9 mouse cellular contexts compared by ENCODE assay signal in the genomic region with DNA sequence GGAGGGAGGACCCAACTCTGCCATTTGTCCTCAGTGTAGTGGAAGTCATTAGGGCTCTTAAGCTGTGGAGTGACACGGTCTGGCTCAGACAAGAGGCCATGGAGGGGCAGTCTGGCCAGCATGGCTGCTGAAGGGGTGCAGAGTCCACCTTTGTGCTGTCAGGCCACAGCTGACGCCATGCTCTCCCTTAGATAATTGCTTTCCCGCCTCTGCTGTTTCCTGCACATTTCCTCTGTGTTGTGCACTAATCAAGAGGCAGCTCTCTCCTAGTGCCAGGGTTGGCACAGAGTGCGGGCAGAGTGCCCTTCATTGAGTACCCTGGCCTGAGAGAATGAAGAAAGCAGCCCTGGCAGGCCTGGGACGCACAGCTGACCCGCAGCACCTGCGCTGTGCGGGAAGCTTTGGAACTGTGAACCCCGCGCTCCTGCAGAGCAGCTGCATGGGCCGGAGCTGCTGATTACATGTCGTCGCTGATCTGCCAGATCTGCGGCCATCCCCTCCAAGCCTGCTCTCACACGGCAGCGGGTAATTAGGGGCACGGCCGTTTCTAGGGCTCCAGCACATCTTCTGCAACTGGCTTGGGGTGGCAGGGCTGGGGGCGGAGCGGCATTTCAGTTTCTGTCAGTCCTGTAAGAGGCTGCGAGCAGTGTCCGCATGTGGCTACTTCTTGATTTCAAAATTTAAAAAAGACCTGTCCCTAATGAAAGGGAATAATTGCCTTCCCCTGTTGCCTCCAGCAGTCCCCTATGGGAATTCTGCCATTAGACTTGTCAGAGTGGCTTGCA. TPM values are rescaled to one million over a fixed set of nuclear protein-coding genes. Genes with fewer than 3 reads are reported as not detected.
DNase-seq lines count a peak whose midpoint lies in the region; ATAC-seq lines count a peak whose summit lies in the region.
"Had no signal": no experiment of that assay in that cellular context is flagged by ENCODE, and none has a peak within 500 bp of the region (broad histone marks: within the 10 kb centered on the region; RNA-seq: fewer than 3 reads in every experiment).

No protein-coding gene starts in this region.

- H3K27ac ChIP-seq in hindbrain, embryonic 16.5 days (ENCODE audit: low read depth, low read length) = peak overlapping the region; percentile 79
- peak overlapping the region; percentile 89 for H3K27ac ChIP-seq in midbrain, embryonic 14.5 days (replicated peaks; ENCODE audit: low read depth, low read length)
- H3K27ac ChIP-seq: macrophage had no signal

- no peaks in the 10 kb centered on the region for H3K36me3 ChIP-seq in hindbrain, embryonic 16.5 days (ENCODE audit: control insufficient read depth, insufficient read depth, low read length)
- no peaks in the 10 kb centered on the region for H3K36me3 ChIP-seq in midbrain, embryonic 14.5 days (ENCODE audit: control insufficient read depth, insufficient read depth, low read length)

- H3K9ac ChIP-seq in hindbrain, embryonic 16.5 days (ENCODE audit: low read depth, low read length) = peak overlapping the region; percentile 43; the same call in 1 of the 2 replicates
- peak overlapping the region; percentile 42 for H3K9ac ChIP-seq in midbrain, embryonic 14.5 days (replicated peaks; ENCODE audit: low read length)

- peak overlapping the region; percentile 43 for H3K4me2 ChIP-seq in hindbrain, embryonic 16.5 days (ENCODE audit: low read length)
- peak overlapping the region; percentile 43 for H3K4me2 ChIP-seq in midbrain, embryonic 14.5 days (ENCODE audit: low read length)

- no peaks in the 10 kb centered on the region for H3K9me3 ChIP-seq in hindbrain, embryonic 16.5 days (ENCODE audit: control insufficient read depth, low read length)
- no peaks in the 10 kb centered on the region for H3K9me3 ChIP-seq in midbrain, embryonic 14.5 days (ENCODE audit: control insufficient read depth, low read length)

- ATAC-seq in hindbrain, embryonic 16.5 days = peak; percentile 90
- peak; percentile 55 for ATAC-seq in midbrain, embryonic 14.5 days (ENCODE audit: low FRiP score, low TSS enrichment)
- no peak for ATAC-seq in monocyte, adult 5-6 weeks (replicated peaks; ENCODE audit: insufficient number of reproducible peaks, low FRiP score, low TSS enrichment, poor library complexity, severe bottlenecking)

- no peak overlapping the region for H3K4me3 ChIP-seq in hindbrain, embryonic 16.5 days (ENCODE audit: low read length)
- H3K4me3 ChIP-seq in midbrain, embryonic 14.5 days (replicated peaks; ENCODE audit: low read depth, low read length) = no peak overlapping the region

- DNase-seq in MN1 (ENCODE audit: low spot score) = peak; percentile 80
- DNase-seq in cerebellum, postnatal 10 days = peak; percentile 94 to 96
- DNase-seq in gastrocnemius, postnatal 14 days = peak; percentile 56
- peak; percentile 56 to 63 for DNase-seq in left cerebral cortex, postnatal 10 days (ENCODE audit: extremely low spot score in 1 of 2, low spot score in 2 of 2)
- DNase-seq in midbrain, embryonic 14.5 days = peak; percentile 74
- DNase-seq in thymus, adult 18-20 months = no peak

- H3K4me1 ChIP-seq in hindbrain, embryonic 16.5 days (ENCODE audit: control insufficient read depth, insufficient read depth, low read depth, low read length) = peaks cover 32% of the 10 kb centered on the region
- peaks cover 54% of the 10 kb centered on the region for H3K4me1 ChIP-seq in midbrain, embryonic 14.5 days (ENCODE audit: control insufficient read depth, insufficient read depth, low read length)

- no peaks in the 10 kb centered on the region for H3K27me3 ChIP-seq in hindbrain, embryonic 16.5 days (replicated peaks; ENCODE audit: control insufficient read depth, insufficient read depth, low read length)
- no peaks in the 10 kb centered on the region for H3K27me3 ChIP-seq in midbrain, embryonic 14.5 days (ENCODE audit: control insufficient read depth, insufficient read depth, low read length)

- 23% methylated on average over 22 of the region's 22 CpGs for WGBS in hindbrain, embryonic 16.5 days
- 28% methylated on average over 22 of the region's 22 CpGs for WGBS in midbrain, embryonic 14.5 days

- intact Hi-C loops in gastrocnemius, postnatal 14 days (cut with DNase I; ENCODE audit: low total_unique reads) = no loop called here
- intact Hi-C loops in left cerebral cortex, postnatal 10 days (cut with DNase I) = no loop called here

RNA-seq across cellular contexts. Expression of a gene that starts 14.6 kb away (rescaled TPM):
- 1 to 10 TPM; 6.8 to 7.2 TPM for total RNA-seq in gastrocnemius, postnatal 14 days (2021)
- polyA plus RNA-seq in hindbrain, embryonic 16.5 days (2015; fragmentation: Nextera tagmentation; extraction: Ambion mirVana) = 53.0 and 58.8 TPM in 2 replicates
- total RNA-seq in left cerebral cortex, postnatal 10 days (2021) = 10 to 100 TPM; 25.2 to 26.6 TPM
- polyA plus RNA-seq in midbrain, embryonic 14.5 days (2014; fragmentation: Nextera tagmentation; extraction: Ambion mirVana) = 61.2 and 78.7 TPM in 2 replicates
- total RNA-seq in monocyte, adult 5-6 weeks (2017) = 42.9 to 46.7 TPM (median 46.5 TPM) in 3 replicates

Comparison
In these comparisons a context has a peak if more than half of its experiments do, and no peak if none do; other contexts are left out.
1. DNase-seq: peak in MN1 (single experiment), cerebellum, postnatal 10 days (2 of 2), gastrocnemius, postnatal 14 days (single experiment), left cerebral cortex, postnatal 10 days (2 of 2) and midbrain, embryonic 14.5 days (single experiment); none in thymus, adult 18-20 months (0 of 2).